Mouse (Mus musculus) testis, adult 2 months (tissue): ENCODE results near the gene Pih1d1.

Experiments used
- CTCF ChIP-seq: fragments of 200-500 bp; IDR thresholded peaks from 2 replicates; pipeline ENCODE4 v1.5.1; 2012; ENCODE audit warnings: low read depth, mild to moderate bottlenecking, inconsistent platforms, low read length, moderate library complexity; ENCODE audit not compliant: control insufficient read depth, insufficient read depth, insufficient replicate concordance
- POLR2A ChIP-seq: fragments of 200-500 bp; IDR thresholded peaks from 2 replicates; pipeline ENCODE4 v1.6.1; 2012; ENCODE audit warnings: low read depth, mild to moderate bottlenecking, inconsistent platforms, low read length, moderate library complexity; ENCODE audit not compliant: control insufficient read depth

DNA sequence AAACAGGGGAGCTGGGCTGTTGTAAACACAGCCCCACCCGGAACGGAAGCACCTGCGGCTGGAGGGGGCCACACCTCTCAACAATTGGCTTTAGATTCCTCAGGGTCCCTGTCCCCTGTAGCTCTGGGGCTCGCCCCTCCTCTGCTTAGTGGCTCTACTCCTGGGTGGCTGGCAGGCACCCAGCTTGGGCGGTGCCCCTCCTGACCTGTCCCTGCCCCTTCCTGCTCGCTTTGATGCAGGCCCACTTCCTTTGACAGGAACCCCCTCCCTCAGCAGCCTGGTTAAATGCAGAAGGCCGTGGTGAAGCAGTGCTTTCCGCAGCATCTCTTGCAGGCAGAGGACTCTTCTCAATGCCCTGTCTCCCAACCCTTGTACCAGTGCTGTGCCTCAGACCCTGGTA lies 32.7 kb upstream of the Pih1d1 start:
- TF ChIP-seq CTCF, result no peak
- no peak; the same call in 1 of the 2 replicates for TF ChIP-seq POLR2A
